Mouse (Mus musculus) olfactory bulb, adult 2 months (tissue): Measurements from ENCODE around the gene Cpm. TPM values are rescaled to one million over a fixed set of nuclear protein-coding genes. Genes with fewer than 3 reads are reported as not detected.

ENCODE experiments used
- H3K27ac ChIP-seq: fragments of 200-500 bp; 2 replicates; pipeline ENCODE4 v1.5.1; 2012; ENCODE audit warnings: low read depth, low read length; ENCODE audit not compliant: insufficient read depth
- H3K4me1 ChIP-seq: fragments of 200-500 bp; 2 replicates; pipeline ENCODE4 v1.6.1; 2012; ENCODE audit warnings: low read length; ENCODE audit not compliant: control insufficient read depth, insufficient read depth
- H3K4me3 ChIP-seq: fragments of 200-500 bp; 2 replicates; pipeline ENCODE4 v1.5.1; 2012; ENCODE audit warnings: mild to moderate bottlenecking, low read depth, low read length, moderate library complexity; ENCODE audit not compliant: insufficient read depth
- CTCF ChIP-seq: fragments of 200-500 bp; IDR thresholded peaks from 2 replicates; pipeline ENCODE4 v1.5.1; 2012; ENCODE audit warnings: low read depth, mild to moderate bottlenecking, low read length, moderate library complexity; ENCODE audit not compliant: insufficient read depth
- POLR2A ChIP-seq: fragments of 200-500 bp; IDR thresholded peaks from 2 replicates; pipeline ENCODE4 v1.6.1; 2012; ENCODE audit warnings: mild to moderate bottlenecking, low read depth, low read length, moderate library complexity; ENCODE audit not compliant: insufficient read depth
- WGBS: fragments of 180-500 bp; shearing (Covaris S2); methylation state at CpG from one replicate; pipeline ENCODE4 v1.1.7; 2018; 5-methylcytosine and 5-hydroxymethylcytosine counted together
- polyA plus RNA-seq: library from polyadenylated mRNA; stranded (reverse); fragments of >200 nt; gene quantifications from 2 replicates; pipeline ENCODE4 v1.2.4, GENCODE M21; 2012; ENCODE audit warnings: low replicate concordance; ENCODE audit not compliant: missing spikeins, insufficient read depth, insufficient read length

Gene Cpm
- polyA plus RNA-seq, 1 experiment, result not detected

GRCm38 (mm10) chr10:117630810-117631209 lies 1.5 kb downstream of the Cpm start:
- H3K27ac ChIP-seq, result no peak overlapping the region
- 63% methylated on average over 2 of the region's 2 CpGs for WGBS
- no peak for TF ChIP-seq CTCF
- TF ChIP-seq POLR2A, result no peak

GRCm38 (mm10) chr10:117631562-117632259 lies 2.4 kb downstream of the Cpm start:
- TF ChIP-seq CTCF, result no peak
- TF ChIP-seq POLR2A, result no peak
- 89% methylated on average over 16 of the region's 16 CpGs for WGBS
- Histone ChIP-seq H3K4me1 (peaks cover 13% of the 10 kb centered on the region), H3K4me3 (no peak overlapping the region), H3K27ac (no peak overlapping the region)

More at GRCm38 (mm10) chr10:117630810-117631209, 1.5 kb downstream of the Cpm start:
- peaks cover 13% of the 10 kb centered on the region for H3K4me1 ChIP-seq
- H3K4me3 ChIP-seq, result no peak overlapping the region

DNA sequence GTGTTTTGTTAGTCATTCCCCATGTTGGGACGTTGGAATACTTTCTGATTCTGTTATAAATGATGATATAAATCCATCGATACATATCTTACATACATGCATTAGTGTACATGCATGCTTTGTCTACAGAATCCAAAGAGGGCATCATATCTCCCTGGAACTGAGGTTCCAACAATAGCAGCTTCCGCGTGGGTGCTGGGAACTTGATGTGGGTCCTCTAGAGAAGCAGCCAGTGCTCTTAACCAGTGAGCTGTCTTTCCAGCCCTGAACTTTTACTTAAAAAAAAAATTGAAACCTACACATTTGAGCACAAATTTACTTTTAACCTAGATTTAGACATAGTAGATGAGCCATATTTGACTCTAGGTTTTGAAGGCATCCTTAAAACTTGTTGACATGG lies 3.1 kb downstream of the Cpm start:
- Histone ChIP-seq H3K27ac (no peak overlapping the region), H3K4me1 (peaks cover 13% of the 10 kb centered on the region), H3K4me3 (no peak overlapping the region)
- 92% methylated on average over 4 of the region's 4 CpGs for WGBS
- TF ChIP-seq CTCF (no peak), POLR2A (no peak)

DNA sequence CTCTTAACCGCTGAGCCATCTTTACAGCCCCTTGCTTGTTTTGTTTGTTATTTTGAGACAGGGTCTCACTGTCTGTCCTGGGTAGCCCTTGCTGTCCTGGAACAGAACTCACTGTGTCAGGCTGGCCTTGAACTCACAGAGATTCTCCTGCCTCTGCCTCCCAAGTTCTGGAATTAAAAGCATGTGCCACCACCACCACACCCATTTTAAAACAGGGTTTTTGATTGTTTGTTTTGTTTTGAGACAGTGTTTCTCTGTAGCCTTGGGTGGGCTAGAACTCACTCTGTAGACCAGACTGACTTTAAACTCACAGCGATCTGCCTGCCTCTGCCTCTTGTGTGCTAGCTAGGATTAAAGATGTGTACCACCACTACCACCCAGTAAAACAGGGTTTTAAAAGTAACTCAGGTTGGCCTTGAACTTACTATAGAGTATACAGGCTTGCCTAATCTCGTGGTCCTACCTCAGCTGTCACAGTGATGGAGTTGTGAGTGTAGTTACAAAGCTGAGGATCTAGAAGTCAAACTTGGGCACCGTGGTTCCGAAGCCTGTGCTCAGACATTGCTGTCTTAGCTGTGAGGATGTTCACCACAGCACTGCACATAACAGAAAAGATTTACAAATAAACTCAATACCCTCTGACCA lies 4.4 kb downstream of the Cpm start:
- no peak for TF ChIP-seq CTCF
- TF ChIP-seq POLR2A, result no peak
- H3K4me1 ChIP-seq, result peaks cover 12% of the 10 kb centered on the region
- 90% methylated on average over 5 of the region's 5 CpGs for WGBS
- H3K4me3 ChIP-seq, result no peak overlapping the region
- no peak overlapping the region for H3K27ac ChIP-seq

DNA sequence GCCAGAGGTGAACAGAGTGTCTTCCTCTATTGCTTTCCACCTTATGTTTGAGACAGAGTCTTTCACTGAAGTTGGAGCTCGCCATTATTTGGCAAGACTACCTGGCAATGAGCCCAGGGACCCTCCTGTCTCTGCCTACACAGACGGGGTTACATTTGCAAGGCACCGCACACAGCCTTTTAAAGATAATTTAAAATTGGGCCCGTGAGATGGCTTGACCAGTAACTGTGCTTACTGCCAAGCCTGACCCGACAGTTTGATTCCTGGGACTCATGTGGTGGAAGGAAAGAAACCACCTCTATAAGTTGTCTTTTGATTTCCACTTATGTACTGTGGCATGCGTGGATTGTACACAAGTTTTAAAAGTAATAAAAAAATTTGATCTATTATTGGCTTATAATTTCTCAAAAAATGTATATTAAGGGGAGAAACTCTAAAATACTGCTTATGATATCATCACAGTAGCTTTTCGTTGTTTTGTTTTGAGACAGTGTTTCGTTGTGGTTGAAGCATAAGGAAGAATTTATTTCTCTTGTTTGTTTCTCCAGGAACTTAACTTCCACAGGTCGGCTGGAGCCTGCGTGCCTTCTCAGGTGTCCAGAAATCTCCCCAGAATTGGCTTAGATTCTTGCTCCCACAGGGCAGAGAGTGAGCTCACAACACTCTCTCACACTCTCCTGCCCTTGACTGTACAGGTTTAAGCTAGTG lies 5.2 kb downstream of the Cpm start:
- WGBS, result 88% methylated on average over 10 of the region's 10 CpGs
- Histone ChIP-seq H3K4me3 (no peak overlapping the region), H3K27ac (no peak overlapping the region), H3K4me1 (peaks cover 4% of the 10 kb centered on the region)
- TF ChIP-seq CTCF (no peak), POLR2A (no peak)

DNA sequence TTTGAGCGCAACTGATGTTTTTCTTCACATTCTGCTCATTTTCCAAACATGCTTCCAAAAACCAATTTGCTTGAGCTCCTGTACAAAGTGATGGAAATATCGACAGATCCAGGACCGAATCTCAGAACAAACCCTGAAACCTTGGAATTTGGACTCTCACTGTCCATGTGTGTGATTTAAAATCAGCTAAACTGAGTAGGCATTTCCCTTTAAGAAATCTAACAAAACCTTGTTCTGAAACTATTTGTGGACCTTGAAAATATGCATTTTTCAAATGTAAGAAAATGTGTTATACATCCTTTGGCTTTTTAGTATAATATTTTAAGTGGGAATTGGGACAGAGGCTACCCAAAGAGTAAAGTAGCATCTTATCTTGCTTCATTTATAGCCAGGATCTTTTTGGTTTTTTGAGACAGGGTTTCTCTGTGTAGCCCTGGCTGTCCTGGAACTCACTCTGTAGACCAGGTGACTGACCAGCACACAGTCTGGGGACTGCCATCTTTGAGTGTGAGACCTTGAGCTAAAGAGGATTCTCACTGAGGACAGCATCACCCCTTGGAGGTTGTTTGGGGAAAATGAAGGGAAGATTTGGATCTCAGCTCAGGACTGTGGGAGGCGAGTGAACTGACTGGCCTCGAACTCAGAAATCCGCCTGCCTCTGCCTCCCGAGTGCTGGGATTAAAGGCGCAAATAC lies 5.9 kb downstream of the Cpm start:
- no peak overlapping the region for H3K27ac ChIP-seq
- H3K4me3 ChIP-seq, result no peak overlapping the region
- TF ChIP-seq POLR2A (no peak), CTCF (no peak)
- H3K4me1 ChIP-seq, result no peaks in the 10 kb centered on the region
- 95% methylated on average over 8 of the region's 8 CpGs for WGBS

- no peak for TF ChIP-seq CTCF
- no peak for TF ChIP-seq POLR2A
- H3K4me3 ChIP-seq, result no peak overlapping the region
- 96% methylated on average over 3 of the region's 3 CpGs for WGBS
These were observed 6.7 kb downstream of the Cpm start for GRCm38 (mm10) chr10:117635823-117636589.

GRCm38 (mm10) chr10:117637062-117637744 lies 7.9 kb downstream of the Cpm start:
- no peaks in the 10 kb centered on the region for H3K4me1 ChIP-seq
- H3K4me3 ChIP-seq, result no peak overlapping the region
- WGBS, result 79% methylated on average over 9 of the region's 9 CpGs
- H3K27ac ChIP-seq, result no peak overlapping the region
- TF ChIP-seq CTCF (no peak), POLR2A (no peak)

More at GRCm38 (mm10) chr10:117635823-117636589, 6.7 kb downstream of the Cpm start:
- Histone ChIP-seq H3K4me1 (no peaks in the 10 kb centered on the region), H3K27ac (no peak overlapping the region)
